Mouse (Mus musculus) spleen, adult 2 months (tissue): ENCODE measurements around the gene Gstp1.
"Not testable (repeated sequence)": the region's sequence is repeated elsewhere in the genome, so short reads cannot be mapped to it uniquely, and the experiment has no call there.

ENCODE experiments used
- CTCF ChIP-seq: fragments of 200-500 bp; IDR thresholded peaks from 2 replicates; pipeline ENCODE4 v1.5.1; 2011; ENCODE audit warnings: mild to moderate bottlenecking, inconsistent platforms; ENCODE audit not compliant: insufficient read depth, insufficient read length, insufficient replicate concordance; ENCODE audit errors: extremely low read depth
- POLR2A ChIP-seq: fragments of 200-500 bp; IDR thresholded peaks from 2 replicates; pipeline ENCODE4 v1.6.1; 2011; ENCODE audit warnings: low read depth, low read length, inconsistent platforms

DNA sequence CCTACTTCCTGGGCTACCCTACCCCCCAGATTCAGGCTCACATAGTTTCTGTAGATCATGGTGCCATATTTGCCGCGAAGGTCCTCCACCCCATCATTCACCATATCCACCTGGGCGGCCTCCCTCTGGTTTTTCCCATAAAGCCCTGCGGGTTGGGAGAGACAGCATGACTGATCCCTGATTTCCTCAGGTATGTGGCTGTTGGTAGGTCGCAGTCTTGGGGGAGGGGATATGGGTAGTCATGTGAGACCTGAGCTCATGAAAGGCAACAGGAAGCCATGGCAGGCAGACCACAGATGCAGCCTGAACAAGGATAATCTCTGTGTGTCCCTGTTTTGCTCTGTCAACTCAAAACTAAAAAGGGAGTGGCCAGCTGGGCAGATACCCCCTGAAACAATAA lies 3.2 kb upstream of the Gstp1 start:
- TF ChIP-seq POLR2A, CTCF: not testable (repeated sequence)
